Mouse (Mus musculus) v-Abl transformed pro-B cells (cell line): ENCODE measurements at regions not wholly inside any gene's neighbourhood (a gene's known extent, or its start where the extent isn't known, plus 50 kb on each side); places are given as distances from the start of the nearest gene placed in this dataset.
"Not testable (repeated sequence)": the region's sequence is repeated elsewhere in the genome, so short reads cannot be mapped to it uniquely, and the experiment has no call there.

Experiments used
- in situ Hi-C, 2 experiments: fragments of 400-800 bp; cut with MboI; formaldehyde crosslinking; loops; one replicate each; pipeline ENCODE4 v1.15.1; 2025; ENCODE audit not compliant: unreplicated experiment in 2 of 2

DNA sequence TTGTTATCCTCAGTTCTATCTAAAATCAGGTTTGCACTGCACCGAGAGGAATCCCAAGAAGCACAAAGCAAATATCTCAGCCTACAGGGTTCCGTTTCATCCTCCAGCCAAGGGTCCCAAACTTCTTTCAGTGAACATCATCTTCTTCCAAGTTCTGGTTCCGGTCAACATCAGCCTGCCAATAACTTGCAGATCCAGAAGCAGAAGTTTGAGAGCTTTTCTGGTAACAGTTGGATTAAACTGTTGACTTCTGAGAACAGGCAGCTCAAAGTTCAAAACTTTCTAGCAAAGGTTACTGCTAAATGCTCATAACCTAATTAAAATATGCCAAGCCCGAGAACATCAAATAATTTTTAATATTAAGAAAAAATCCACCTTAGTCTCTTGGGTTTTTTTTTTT, 237.0 kb upstream of the Gm37988 start:
- in situ Hi-C loops = no loop called here

DNA sequence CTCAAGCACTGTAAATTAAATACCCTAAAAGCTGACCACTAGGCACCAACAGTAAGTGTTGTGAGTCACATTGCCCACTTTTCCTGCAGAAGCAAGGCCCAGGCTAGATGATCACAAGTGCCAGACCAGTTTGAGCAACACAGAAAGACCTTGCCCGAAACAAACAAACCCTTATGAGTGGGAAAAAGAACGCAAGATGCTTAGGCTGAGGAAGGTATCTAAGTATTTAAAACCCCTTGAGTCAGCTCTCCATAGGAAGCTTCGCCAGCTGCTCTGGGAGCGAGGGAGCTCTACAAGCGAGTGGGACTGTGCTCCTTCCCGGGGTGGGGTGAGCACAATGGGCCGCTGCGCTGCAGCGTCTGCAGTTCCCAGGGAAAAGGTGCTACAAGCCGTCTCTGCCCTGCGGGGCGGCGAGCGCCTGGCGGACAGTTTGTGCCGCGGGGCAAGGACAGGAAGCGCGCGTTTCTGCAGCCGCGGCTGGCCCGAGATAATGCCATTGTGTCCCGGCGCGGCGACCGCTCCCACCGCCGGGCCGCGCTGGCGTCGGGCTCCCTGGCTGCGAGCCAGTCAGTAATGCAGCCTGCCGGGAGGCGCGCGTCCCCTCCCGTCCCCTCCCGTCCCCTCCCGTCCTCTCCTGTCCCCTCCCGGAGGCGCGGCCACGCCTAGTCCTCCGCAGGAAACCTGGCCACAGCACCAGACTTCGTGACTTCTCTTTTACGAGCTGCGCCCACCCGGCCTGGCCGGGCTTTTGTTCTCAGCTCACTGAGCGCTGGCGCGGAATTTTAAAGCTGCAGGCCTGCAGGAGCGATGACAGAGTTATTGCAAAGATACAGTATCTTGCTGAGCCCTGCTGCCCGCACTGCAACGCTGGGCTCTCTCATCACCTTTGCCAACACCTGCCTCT, 236.1 kb upstream of the Gm37988 start:
- in situ Hi-C loops = no loop called here

DNA sequence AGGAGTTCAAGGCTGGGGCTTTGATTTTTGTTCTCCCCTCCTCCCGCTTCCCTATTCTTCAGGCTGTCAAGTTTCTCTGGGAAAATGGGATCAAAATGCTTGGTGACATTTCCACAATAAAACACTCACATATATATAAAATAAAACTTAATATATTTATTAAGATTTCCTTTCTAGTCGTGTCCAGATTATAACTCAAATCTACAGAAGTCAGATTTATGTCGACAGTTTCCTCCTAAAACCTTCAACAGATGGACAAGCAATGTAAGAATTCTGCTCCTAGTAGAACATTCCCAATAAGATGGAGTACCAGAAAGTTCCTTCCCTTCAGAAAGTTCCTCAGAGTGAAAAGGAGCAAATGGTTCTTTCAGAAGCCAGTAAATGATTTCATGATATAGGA, 235.4 kb upstream of the Gm37988 start:
- in situ Hi-C loops = no loop called here

DNA sequence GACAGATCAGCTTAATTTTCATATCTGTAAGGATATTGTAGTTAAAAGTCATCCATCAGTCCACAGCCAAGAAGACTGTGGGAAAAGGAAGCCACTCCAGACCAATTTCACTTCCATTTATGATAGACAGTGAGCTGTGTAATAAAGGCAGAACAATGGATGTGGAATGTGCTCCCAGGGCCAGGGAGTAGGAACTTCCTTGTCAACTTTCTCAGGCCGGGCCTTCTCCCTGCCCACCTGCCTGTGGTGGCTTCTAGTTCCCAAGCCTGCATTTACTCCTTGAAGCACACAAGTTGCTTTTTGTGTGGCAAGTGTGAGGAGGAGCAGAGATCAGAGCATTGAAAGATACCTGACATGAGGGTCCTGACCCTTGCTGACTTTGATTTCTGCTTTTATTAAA, 233.6 kb upstream of the Gm37988 start:
- in situ Hi-C loops = no loop called here

DNA sequence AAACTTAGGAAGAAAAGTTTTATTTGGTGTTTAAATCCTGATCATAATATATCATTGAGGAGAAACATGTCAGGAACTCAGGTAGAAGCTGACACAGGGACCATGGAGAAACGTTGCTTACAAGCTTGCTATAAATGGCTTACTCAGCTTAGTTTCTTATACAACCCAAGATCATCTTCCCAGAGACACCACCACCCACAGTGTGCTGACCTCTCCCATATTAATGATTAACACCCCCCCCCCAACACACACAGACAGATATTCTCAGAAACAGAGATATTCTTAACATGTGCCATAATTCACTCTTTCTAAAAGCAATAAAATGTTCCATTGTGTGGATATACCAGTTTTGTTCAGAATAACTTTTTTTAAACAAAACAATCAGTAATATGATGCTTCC, 230.7 kb upstream of the Gm37988 start:
- in situ Hi-C loops = no loop called here

DNA sequence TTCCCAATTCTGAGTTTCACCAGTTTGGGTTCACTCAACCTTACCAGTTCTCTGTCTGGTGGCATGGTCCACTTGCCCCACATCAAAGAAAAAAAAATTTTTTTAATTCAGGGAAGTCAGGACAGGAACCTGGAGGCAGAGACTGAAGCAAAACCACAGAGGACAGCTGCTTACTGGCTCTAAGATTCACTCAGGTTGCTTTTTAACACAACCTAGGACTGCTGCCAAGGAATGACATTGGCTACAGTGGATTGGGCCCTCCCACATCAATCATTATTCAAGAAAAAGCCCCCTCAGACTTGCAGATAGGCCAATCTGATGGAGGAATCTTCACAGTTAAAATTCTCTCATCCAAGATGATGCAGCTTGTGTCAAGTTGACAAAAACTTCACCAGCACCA, 225.2 kb upstream of the Gm37988 start:
- in situ Hi-C loops = no loop called here

DNA sequence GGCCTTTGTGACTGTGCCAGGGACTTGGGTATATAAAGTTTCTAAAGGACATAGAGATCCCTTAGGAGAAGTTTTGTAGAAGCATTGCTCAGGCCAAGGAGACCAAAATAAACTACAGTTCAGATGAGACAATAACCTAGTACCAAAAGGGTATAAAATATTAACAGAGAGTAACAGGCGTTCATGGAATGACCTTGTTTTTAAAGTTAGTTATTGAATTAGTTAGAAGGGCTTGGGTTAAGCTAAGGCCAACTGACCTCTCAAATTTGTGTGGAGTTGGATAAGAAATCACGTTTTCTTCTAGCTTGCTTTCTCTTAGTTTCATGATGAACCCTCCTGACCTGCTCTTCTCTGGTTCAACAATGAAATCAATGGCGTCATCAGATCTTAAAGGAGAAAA, 209.8 kb upstream of the Gm37988 start:
- in situ Hi-C loops = no loop called here

DNA sequence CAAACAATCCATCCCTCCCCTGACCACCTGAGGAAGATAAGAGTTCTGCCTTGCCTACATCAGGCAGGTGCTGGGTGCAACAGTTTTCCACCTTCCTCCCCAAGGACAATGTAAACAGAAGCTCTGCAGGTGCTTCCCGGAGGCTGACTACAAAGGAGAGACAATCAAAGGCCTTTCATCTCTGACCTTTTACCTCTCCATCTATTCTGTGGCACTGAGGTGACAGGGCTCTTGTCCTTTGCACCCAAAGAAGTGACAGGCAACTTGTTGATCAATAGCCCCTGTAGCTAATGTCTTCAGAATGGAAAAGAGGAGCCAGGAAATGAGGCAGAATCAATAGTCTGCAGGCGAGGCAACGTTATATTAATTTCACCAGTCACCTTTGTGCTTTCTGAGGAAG, 209.3 kb upstream of the Gm37988 start:
- in situ Hi-C loops = no loop called here

DNA sequence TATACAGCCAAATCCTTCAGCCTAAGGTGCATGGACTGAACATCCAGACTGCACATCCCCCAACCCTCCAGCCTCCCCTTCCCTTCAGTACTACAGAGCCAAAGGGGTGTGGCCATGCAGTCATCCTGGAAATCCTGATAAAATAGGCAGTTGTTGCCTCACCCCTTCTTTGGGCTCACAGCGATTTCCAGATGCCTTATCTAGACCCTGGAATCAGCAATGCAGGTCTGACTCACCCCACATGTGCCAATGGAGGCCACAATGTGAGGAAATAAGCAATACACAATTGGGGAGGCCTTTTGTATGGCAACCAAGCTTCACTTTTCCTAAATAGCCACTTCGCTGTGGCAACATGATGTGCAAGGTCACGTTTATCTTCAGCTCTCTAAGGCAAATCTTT, 205.3 kb upstream of the Gm37988 start:
- in situ Hi-C loops = no loop called here

DNA sequence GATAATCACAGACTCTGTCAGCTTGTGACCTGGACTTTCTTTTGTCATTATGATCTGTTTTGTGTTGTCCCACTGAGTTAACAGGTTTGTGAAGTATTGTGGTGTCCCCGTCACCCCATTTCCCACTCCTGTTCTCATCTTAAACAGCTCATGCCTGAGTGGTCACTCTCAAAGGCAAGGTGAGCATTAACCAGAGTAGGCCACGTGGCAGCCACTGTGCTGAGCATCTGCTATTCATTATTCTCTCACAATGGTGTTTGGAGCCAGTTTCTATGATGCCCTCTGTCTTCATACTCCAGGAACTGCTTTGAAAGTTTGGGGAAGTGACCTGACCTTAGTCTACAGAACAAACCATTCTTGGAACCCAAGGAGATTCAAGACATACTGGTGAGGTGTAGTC, 198.9 kb upstream of the Gm37988 start:
- in situ Hi-C loops = no loop called here

DNA sequence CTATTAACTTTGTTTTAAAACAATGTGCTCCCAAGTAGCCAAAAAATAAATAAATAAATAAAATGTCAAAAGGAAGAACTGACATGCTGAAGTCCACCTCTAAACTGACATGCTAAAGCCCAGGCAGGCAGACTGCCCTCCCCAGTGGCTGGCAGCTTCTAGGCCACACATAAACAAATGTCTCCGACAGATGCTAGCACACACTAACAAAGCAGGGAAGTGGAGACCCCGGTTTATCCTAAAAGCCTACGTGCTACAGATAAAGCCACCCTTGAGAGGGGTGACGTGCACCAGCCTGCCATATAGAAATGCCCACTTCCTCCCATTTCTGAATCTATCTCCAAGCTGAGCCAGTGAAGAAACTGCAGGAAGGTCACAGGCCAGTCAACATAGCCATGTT, 194.4 kb upstream of the Gm37988 start:
- in situ Hi-C loops = no loop called here

DNA sequence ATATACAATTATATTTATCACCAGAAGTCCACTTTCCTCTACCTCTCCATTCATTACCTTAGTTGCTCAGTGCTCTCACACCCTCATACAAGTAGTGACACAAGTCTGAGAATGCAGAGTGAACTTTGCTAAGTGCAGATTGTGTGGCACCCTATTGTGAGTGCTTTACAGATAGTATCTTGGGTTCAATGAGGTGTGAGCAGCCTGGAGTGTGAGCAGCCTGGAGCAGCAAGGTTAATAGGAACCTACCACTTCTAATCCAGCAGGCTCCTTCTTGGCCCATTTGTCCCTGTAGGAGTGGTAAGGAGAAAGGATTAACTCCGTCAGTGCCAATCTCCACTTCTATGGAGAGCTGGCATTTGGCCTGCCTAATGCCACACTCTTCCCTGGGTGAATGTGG, 192.4 kb upstream of the Gm37988 start:
- in situ Hi-C loops = no loop called here

DNA sequence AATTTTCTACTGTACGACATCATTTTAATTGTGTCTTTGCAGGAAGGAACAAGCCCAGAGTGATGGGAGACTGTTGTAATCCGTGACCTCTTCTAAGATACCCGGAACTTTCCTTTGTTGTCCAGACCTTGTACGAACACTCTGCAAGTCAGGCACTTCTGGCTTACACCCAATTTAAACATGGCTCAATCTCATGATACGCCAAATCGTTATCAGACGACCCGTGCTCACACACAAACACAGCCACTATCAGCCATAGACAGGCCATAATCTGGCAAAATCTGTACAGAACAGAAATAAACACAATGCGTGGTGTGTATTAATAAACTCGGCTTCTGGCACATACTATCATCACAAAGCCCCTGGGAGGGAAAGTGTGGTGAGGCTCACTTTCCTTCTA, 190.2 kb upstream of the Gm37988 start:
- in situ Hi-C loops = no loop called here

DNA sequence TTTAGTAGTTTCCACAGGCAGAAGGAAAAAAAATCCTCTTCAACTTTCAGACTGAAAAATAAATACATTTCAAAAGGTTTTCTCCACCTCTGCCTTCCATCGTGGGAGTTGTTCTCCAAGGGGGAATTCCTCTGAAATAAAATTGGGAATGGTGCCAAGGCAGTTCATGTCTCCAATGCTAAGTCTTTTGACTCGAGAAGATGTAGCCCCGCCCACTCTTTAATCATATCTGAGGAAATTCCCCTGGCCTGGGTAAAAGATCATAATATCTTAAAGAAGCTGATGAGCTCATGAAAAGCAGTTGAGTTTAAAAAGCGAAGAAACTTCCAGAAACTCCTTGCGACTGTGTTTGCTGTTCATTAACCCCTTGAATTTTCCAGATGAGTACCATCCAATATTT, 185.3 kb upstream of the Gm37988 start:
- in situ Hi-C loops = no loop called here

DNA sequence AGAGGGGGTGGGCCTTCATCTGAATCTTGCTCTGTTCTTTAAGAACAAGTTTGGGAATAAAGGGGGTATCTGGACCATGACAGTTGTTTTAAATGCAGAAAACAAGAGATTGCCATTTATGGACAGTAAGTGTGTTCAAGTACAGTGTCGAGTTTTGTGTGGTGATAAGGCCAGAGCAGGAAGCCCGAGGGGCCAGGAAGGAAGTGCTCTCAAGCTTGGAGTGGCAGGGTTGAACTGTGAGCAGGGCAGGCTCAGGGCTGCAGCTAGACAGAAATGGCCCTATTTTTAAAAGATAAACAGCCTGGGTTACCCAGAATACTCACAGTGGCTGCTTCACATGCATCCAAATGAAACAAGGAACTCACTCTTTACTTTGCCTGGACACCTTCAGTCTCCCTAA, 184.4 kb upstream of the Gm37988 start:
- in situ Hi-C loops = no loop called here

DNA sequence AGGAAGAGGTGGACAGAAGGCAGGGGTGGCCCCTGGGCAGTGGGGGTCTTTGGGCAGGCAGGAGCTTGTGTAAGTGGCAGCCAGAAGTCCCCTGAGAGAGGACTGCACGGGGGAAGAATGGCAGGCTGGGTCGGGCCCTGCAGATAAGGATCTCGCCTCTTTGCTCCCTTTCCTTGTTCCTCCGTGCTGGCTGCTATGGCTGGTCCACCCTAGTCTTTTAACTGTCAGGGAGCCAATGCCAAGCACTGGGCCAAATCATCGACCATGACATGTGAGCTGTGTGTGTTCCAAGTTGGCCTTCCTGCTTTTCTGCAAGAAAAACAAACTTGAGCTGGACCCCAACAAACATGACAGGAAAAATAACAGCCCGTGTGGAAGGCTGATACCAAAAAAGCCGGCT, 153.8 kb upstream of the Gm37988 start:
- in situ Hi-C loops = no loop called here

DNA sequence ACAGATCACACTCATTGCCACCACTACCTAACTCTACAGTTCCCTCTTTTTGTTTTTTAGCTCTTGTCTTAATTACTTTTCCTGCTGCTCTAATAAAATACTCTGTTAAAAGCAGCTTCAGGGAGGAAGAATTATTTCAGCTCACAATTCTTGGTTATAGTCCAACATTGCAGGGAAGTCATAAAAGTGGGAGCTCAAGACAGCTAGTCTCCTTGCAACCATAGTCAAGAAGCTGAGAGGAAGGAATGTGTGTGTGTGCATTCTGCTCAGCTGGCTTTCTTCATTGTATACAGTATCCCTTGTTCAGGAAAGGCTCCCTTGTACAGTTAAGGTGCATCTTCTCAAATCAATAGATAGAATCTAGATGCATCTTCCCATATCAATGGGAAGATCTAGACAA, 152.4 kb upstream of the Gm37988 start:
- in situ Hi-C loops = no loop called here

DNA sequence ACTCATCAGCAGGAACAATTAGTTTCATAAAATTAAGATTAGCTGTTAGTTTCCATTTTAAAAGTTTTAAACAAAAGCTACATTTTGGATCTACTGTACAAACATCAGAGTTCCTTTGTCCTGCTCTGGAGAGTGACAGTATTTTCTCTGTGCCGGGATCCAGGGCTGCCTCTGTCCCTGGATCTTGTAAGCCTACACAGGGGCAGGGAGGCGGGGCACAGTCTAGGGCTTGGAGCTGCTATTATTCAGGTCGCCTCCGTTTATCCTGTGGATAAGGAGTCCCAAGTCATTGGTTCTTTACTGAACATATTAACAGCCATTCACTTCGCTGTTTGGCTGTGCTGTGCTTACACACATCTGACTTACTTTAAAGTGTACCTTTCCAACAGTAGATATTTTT, 150.8 kb upstream of the Gm37988 start:
- in situ Hi-C loops = no loop called here

DNA sequence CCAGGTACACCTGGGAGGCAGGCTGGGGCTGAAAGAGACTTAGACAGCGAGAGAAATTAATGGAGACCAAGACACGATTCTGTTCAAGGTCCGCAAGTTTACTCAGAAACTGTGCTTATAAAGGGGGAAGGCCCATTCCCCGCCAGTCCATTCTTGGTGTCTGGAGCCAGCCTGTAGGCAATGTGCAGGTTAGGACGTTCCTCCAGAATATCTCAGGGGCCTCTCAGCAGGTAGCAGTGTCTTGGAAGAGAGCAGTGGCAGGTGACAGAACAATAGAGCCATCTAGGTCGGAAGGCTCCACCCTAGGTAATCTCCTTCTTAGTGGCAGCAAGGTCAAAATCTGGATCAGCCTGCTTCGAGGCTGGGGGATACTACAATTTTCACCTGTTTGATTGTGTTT, 147.6 kb upstream of the Gm37988 start:
- in situ Hi-C loops = not testable (repeated sequence)

DNA sequence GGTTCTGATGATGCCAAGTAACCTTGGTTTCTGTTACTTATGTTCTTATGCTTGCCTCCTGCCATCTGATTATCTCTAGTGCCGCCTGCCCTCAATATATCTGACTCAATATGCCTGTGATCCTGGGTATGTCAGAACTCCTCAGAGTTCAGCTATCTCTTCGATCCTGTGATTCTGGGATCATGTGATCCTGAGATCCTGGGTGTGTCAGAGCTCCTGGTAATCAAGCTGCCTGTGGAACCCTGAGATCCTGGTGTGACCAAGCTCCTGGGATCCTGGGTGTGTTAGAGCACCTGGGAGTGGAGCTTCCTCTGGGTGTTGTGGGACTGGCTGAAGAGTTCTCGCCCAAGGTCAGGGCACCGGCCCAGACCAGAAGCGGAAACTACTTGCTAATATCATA, 147.1 kb upstream of the Gm37988 start:
- in situ Hi-C loops = not testable (repeated sequence)

DNA sequence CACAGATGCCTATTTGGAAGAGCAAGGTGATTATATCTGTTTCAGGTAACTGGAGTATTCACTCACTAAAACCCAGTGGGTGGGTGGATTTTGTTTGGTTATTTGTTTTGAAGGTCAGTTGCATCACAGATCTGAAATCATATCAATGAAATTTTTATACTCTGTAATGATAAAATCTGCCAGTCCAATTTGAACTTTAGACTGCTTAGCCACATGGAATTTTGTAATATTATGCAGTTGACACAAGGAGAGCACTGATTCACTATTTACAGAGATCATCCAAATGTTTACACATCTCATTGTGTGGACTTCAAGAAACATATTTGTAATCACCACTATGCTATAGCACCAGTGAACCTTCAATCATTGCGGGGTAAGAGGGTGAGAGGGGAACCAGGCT, 145.9 kb upstream of the Gm37988 start:
- in situ Hi-C loops = no loop called here

DNA sequence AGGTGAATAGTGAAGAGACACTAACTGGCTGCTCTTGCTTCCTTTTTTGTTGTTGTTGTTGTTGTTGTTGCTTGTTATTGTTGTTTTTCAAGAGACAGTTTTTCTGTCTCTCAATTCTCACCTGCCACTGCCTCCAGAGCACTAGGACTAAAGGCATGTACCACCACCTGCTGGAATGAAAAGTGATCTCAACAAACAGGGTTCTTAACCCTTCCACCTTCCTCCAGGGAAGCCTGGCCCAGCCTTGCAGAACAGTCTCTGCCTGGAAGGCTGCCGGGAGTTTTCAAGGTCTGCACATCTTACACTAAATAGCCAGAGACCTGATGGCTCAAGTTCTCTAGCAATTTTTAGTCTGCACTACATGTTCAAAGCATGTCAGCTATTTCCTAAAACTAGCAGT, 138.0 kb upstream of the Gm37988 start:
- in situ Hi-C loops = loop anchor here in 1 of 2 experiments (5.0 kb wide), 1 partner anchor 152 kb away; no protein-coding TSS in a partner anchor
